Mouse (Mus musculus): ENCODE measurements around the gene Nos1. TPM values are rescaled to one million over a fixed set of nuclear protein-coding genes. Genes with fewer than 3 reads are reported as not detected.

Gene Nos1
- total and polyA plus RNA-seq, 2 experiments from 2014 or later: 0.05 to 0.53 TPM

DNA sequence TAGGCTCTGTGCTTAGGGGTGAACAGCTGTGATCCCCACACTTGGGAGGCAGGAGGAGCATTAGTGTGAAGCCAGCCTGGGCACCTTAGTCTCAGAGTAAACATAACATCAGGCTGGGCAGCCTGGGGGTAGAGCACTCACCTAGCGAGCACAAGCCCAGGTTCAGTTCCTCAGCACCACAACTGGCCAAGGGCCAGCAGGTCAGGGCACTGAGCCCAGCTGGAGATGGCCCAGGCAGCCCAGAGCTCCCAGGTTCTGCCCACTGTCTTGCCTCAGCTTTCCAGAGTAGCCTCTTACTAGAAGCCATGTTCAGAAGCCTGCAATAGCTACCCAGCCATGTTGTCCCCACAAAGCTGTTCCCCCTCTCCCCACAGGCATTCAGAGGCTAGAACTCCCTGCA is 224.9 kb downstream of the Nos1 start:
- Histone ChIP-seq H3K27me3 (ENCODE audit: control insufficient read depth, insufficient read depth, low read length) (no peaks in the 10 kb centered on the region), H3K9ac (replicated peaks; ENCODE audit: low read depth, low read length) (no peak overlapping the region), H3K4me1 (ENCODE audit: control insufficient read depth, insufficient read depth) (no peaks in the 10 kb centered on the region), H3K4me3 (ENCODE audit: low read depth, low read length) (no peak overlapping the region), H3K9me3 (replicated peaks; ENCODE audit: control insufficient read depth, low read length) (no peaks in the 10 kb centered on the region), H3K4me2 (ENCODE audit: low read depth, low read length) (no peak overlapping the region), H3K27ac (ENCODE audit: low read depth) (no peak overlapping the region), H3K36me3 (replicated peaks; ENCODE audit: control insufficient read depth, insufficient read depth, low read length) (peaks cover 69% of the 10 kb centered on the region)
- WGBS: 92% methylated on average over 1 of the region's 1 CpGs
- DNase-seq (ENCODE audit: low spot score) (no peak), ATAC-seq (ENCODE audit: insufficient read depth, low read depth) (no peak)
- TF ChIP-seq CTCF (IDR thresholded peaks at IDR 0.05; ENCODE audit: low read depth) (no peak), EP300 (IDR thresholded peaks at IDR 0.05; ENCODE audit: low read depth) (no peak)

DNA sequence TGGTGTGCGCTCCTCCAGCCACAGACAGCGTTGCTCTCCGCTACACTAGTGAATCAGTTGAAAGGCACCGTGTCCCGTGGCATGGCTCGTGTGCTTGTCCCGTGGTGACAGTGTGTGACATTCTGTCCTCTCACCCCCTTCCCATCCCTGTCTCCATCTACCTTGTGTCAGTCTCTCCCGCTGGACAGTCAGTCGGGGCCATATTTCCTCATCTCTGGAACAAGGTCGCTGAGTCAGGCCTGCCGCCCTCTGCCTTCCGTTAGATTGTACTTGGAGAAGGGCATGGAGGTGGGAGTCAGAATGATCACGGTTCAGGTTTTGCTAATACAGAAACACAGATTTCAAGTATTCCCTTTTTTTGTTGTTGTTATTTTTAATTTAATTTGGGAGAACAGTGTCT is 227.5 kb downstream of the Nos1 start:
- TF ChIP-seq EP300 (IDR thresholded peaks at IDR 0.05; ENCODE audit: low read depth): no peak
- TF ChIP-seq CTCF (IDR thresholded peaks at IDR 0.05; ENCODE audit: low read depth): no peak
- no peak overlapping the region for H3K9ac ChIP-seq (replicated peaks; ENCODE audit: low read depth, low read length)

More for the DNA sequence above, 227.5 kb downstream of the Nos1 start:
- H3K4me3 ChIP-seq (ENCODE audit: low read depth, low read length): no peak overlapping the region
- H3K4me2 ChIP-seq (ENCODE audit: low read depth, low read length): no peak overlapping the region
- WGBS: 84% methylated on average over 13 of the region's 13 CpGs
- H3K36me3 ChIP-seq (replicated peaks; ENCODE audit: control insufficient read depth, insufficient read depth, low read length): peaks cover 43% of the 10 kb centered on the region
- DNase-seq (ENCODE audit: low spot score) (no peak), ATAC-seq (ENCODE audit: insufficient read depth, low read depth) (no peak)
- H3K9me3 ChIP-seq (replicated peaks; ENCODE audit: control insufficient read depth, low read length): no peaks in the 10 kb centered on the region
- no peaks in the 10 kb centered on the region for H3K4me1 ChIP-seq (ENCODE audit: control insufficient read depth, insufficient read depth)
- no peak overlapping the region for H3K27ac ChIP-seq (ENCODE audit: low read depth)
- H3K27me3 ChIP-seq (ENCODE audit: control insufficient read depth, insufficient read depth, low read length): no peaks in the 10 kb centered on the region

Other genes with a start within 250 kb of the Nos1 start
- gene Fbxo21, start 195.7 kb downstream of the Nos1 start, total RNA-seq (2014; rRNA removed; ENCODE audit: low replicate concordance): 50.8 and 52.4 TPM in 2 replicates
- gene Fbxo21, start 195.7 kb downstream of the Nos1 start, polyA plus RNA-seq (2015; fragmentation: Nextera tagmentation; extraction: Ambion mirVana): 36.0 and 37.7 TPM in 2 replicates
- gene Tesc, start 246.7 kb downstream of the Nos1 start, total RNA-seq (2014; rRNA removed; ENCODE audit: low replicate concordance): 17.6 and 19.6 TPM in 2 replicates
- 19.0 and 20.7 TPM in 2 replicates for gene Tesc, start 246.7 kb downstream of the Nos1 start, polyA plus RNA-seq (2015; fragmentation: Nextera tagmentation; extraction: Ambion mirVana)

Data from heart, postnatal 0 days (tissue).